Mouse (Mus musculus): ENCODE measurements around the gene Tenm4.

DNA sequence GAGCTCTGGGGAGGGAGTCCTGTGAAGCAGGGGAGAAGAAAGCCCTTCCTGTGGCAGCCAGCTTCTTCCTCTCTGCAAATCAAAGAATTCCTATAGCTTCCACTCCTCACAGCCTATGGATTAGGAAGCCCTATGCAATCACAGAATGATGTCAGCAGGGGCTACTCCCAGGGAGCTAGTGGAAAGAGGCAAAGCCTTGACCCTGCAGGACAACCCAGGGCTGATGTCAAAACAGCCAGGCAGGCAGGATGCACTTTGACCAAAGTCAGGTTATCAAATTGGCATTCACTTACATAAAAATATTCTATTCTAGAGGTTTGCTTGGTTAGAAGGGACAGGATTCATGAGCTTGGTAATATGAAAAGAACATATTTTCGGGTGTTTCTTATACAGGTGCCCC is 39.9 kb upstream of the Tenm4 start:
- no peak for TF ChIP-seq MAX (IDR thresholded peaks at IDR 0.05; ENCODE audit: low read length)
- no peak for TF ChIP-seq USF2 (IDR thresholded peaks at IDR 0.05; ENCODE audit: borderline replicate concordance in 1 of 2, insufficient read depth in 1 of 2, low read depth in 1 of 2, low read length in 2 of 2)
- TF ChIP-seq MYC (IDR thresholded peaks at IDR 0.05; ENCODE audit: low read depth, low read length) = no peak
- TF ChIP-seq EP300 (IDR thresholded peaks at IDR 0.05; ENCODE audit: low read depth in 1 of 2, low read length in 2 of 2) = no peak
- TF ChIP-seq POLR2A (IDR thresholded peaks at IDR 0.05; ENCODE audit: control insufficient read depth in 1 of 2, insufficient read depth in 1 of 2, low read depth in 1 of 2, low read length in 2 of 2, poor library complexity in 1 of 2) = no peak
- no peak for TF ChIP-seq SMC3 (IDR thresholded peaks at IDR 0.05; ENCODE audit: low read depth, low read length)
- no peak for TF ChIP-seq CTCF (IDR thresholded peaks at IDR 0.05 in 2 of 3, conservative IDR thresholded peaks at IDR 0.05 in 1 of 3; ENCODE audit: control insufficient read depth in 1 of 3, insufficient read depth in 1 of 3, low read depth in 2 of 3, low read length in 3 of 3, poor library complexity in 1 of 3, severe bottlenecking in 1 of 3)
- no peak for TF ChIP-seq ETS1 (IDR thresholded peaks at IDR 0.05; ENCODE audit: low read depth, low read length)
- TF ChIP-seq POLR2AphosphoS2 (IDR thresholded peaks at IDR 0.05; ENCODE audit: low read length) = no peak
- no peak for TF ChIP-seq ZMIZ1 (IDR thresholded peaks at IDR 0.05; ENCODE audit: low read depth, low read length)
- TF ChIP-seq GATA1 (IDR thresholded peaks at IDR 0.05; ENCODE audit: low read depth, low read length) = no peak
- no peak for TF ChIP-seq MEF2A (IDR thresholded peaks at IDR 0.05; ENCODE audit: extremely low read depth, insufficient replicate concordance, low read depth, low read length, poor library complexity, severe bottlenecking)
- no peak for TF ChIP-seq MAZ (IDR thresholded peaks at IDR 0.05; ENCODE audit: low read depth, low read length)
- TF ChIP-seq CHD2 (IDR thresholded peaks at IDR 0.05; ENCODE audit: low read length) = no peak
